Mouse (Mus musculus) ES-Bruce4 (cell line): ENCODE data around the gene Chid1.

Source experiments
- CTCF ChIP-seq: IDR thresholded peaks from one replicate; pipeline ENCODE4 v1.8.1; 2011; ENCODE audit warnings: low read depth, low read length
- EP300 ChIP-seq: IDR thresholded peaks from 2 replicates; pipeline ENCODE4 v1.6.1; 2011; ENCODE audit warnings: low read depth, low read length; ENCODE audit not compliant: insufficient read depth

DNA sequence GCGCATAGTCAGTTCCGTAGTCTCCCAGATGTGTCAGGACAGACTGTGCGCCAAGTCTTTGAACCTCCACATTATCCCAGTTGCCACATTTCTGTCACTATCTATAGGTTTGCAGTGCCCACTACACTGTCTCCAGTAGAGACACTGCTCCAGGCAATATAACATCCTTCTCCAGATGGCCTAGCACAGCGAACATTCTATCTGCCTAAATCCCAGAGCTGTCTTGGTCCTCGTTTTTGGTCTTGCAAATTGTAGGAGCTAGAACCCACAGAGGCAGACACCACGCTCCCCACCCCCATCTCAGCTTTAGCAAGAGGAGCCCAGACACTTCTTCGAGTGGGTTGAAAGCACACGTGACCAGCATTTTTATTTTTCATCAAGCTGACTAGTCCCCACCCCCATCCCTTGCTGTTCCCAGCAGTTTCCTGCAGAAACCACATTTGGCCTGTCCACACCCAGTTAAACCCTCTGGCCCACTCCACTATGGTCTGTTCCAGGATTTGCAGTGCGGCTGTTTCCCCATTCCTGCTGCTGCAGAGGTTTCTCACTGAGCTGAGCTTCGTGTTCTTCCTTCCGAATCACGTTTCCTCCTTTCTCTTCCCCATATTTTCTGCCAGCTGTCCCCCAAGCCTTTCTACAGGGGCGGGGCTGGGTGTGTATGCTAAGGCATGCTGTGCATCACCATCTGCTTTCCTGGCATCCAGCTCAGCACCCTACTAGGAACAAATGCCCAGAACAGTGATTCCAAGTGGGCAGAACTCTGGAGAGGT lies 840 bp upstream of the Chid1 start:
- TF ChIP-seq CTCF (no peak), EP300 (no peak)
